Mouse (Mus musculus): ENCODE measurements around the gene Mok. TPM values are rescaled to one million over a fixed set of nuclear protein-coding genes. Genes with fewer than 3 reads are reported as not detected.
"Not testable (repeated sequence)": the region's sequence is repeated elsewhere in the genome, so short reads cannot be mapped to it uniquely, and the experiment has no call there.

Mok gene
- total RNA-seq (2017), result 0.25 and 0.31 TPM in 2 replicates

GRCm38 (mm10) chr12:110840348-110841198 lies at the start of gene Mok:
Gene Mok, minus strand, starts transcription at chr12:110840939.
- ATAC-seq (replicated peaks in 1 of 2; ENCODE audit: insufficient read depth in 1 of 2, low FRiP score in 2 of 2, low TSS enrichment in 1 of 2, low read depth in 1 of 2, poor library complexity in 2 of 2, severe bottlenecking in 2 of 2), result peak; percentile 55 to 65

GRCm38 (mm10) chr12:110889036-110890020 lies 48.6 kb upstream of the Mok start, which contains the start of the genes Cinp and Tecpr2:
Gene Cinp, minus strand, starts transcription at chr12:110889145.
Gene Tecpr2, plus strand, starts transcription at chr12:110889264.
- ATAC-seq (replicated peaks in 1 of 2; ENCODE audit: insufficient read depth in 1 of 2, low FRiP score in 2 of 2, low TSS enrichment in 1 of 2, low read depth in 1 of 2, poor library complexity in 2 of 2, severe bottlenecking in 2 of 2), result peak; percentile 96 to 98

GRCm38 (mm10) chr12:110888606-110889005 lies 47.9 kb upstream of the Mok start:
- peak in 1 of 2 experiments; percentile 17; a peak in 3 of 4 replicates for ATAC-seq (replicated peaks in 1 of 2; ENCODE audit: insufficient read depth in 1 of 2, low FRiP score in 2 of 2, low TSS enrichment in 1 of 2, low read depth in 1 of 2, poor library complexity in 2 of 2, severe bottlenecking in 2 of 2)

GRCm38 (mm10) chr12:110888106-110888505 lies 47.4 kb upstream of the Mok start:
- ATAC-seq (replicated peaks in 1 of 2; ENCODE audit: insufficient read depth in 1 of 2, low FRiP score in 2 of 2, low TSS enrichment in 1 of 2, low read depth in 1 of 2, poor library complexity in 2 of 2, severe bottlenecking in 2 of 2), result no peak; a peak in 1 of 4 replicates

GRCm38 (mm10) chr12:110885251-110885650 lies 44.5 kb upstream of the Mok start:
- ATAC-seq (replicated peaks in 1 of 2; ENCODE audit: insufficient read depth in 1 of 2, low FRiP score in 2 of 2, low TSS enrichment in 1 of 2, low read depth in 1 of 2, poor library complexity in 2 of 2, severe bottlenecking in 2 of 2), result no peak

GRCm38 (mm10) chr12:110882291-110882690 lies 41.6 kb upstream of the Mok start:
- no peak for ATAC-seq (replicated peaks in 1 of 2; ENCODE audit: insufficient read depth in 1 of 2, low FRiP score in 2 of 2, low TSS enrichment in 1 of 2, low read depth in 1 of 2, poor library complexity in 2 of 2, severe bottlenecking in 2 of 2)

- ATAC-seq (replicated peaks in 1 of 2; ENCODE audit: insufficient read depth in 1 of 2, low FRiP score in 2 of 2, low TSS enrichment in 1 of 2, low read depth in 1 of 2, poor library complexity in 2 of 2, severe bottlenecking in 2 of 2), result no peak
These were observed 34.6 kb upstream of the Mok start for GRCm38 (mm10) chr12:110875351-110875750.

- no peak for ATAC-seq (replicated peaks in 1 of 2; ENCODE audit: insufficient read depth in 1 of 2, low FRiP score in 2 of 2, low TSS enrichment in 1 of 2, low read depth in 1 of 2, poor library complexity in 2 of 2, severe bottlenecking in 2 of 2)
These were observed 30.5 kb upstream of the Mok start for GRCm38 (mm10) chr12:110871247-110871646.

GRCm38 (mm10) chr12:110870107-110870506 lies 29.4 kb upstream of the Mok start:
- no peak for ATAC-seq (replicated peaks in 1 of 2; ENCODE audit: insufficient read depth in 1 of 2, low FRiP score in 2 of 2, low TSS enrichment in 1 of 2, low read depth in 1 of 2, poor library complexity in 2 of 2, severe bottlenecking in 2 of 2)

GRCm38 (mm10) chr12:110865989-110866388 lies 25.2 kb upstream of the Mok start:
- ATAC-seq (replicated peaks in 1 of 2; ENCODE audit: insufficient read depth in 1 of 2, low FRiP score in 2 of 2, low TSS enrichment in 1 of 2, low read depth in 1 of 2, poor library complexity in 2 of 2, severe bottlenecking in 2 of 2), result no peak

- ATAC-seq (replicated peaks in 1 of 2; ENCODE audit: insufficient read depth in 1 of 2, low FRiP score in 2 of 2, low TSS enrichment in 1 of 2, low read depth in 1 of 2, poor library complexity in 2 of 2, severe bottlenecking in 2 of 2), result no peak
These were observed 24.8 kb upstream of the Mok start for GRCm38 (mm10) chr12:110865571-110865970.

- no peak for ATAC-seq (replicated peaks in 1 of 2; ENCODE audit: insufficient read depth in 1 of 2, low FRiP score in 2 of 2, low TSS enrichment in 1 of 2, low read depth in 1 of 2, poor library complexity in 2 of 2, severe bottlenecking in 2 of 2)
These were observed 23.3 kb upstream of the Mok start for GRCm38 (mm10) chr12:110864008-110864407.

GRCm38 (mm10) chr12:110861256-110861655 lies 20.5 kb upstream of the Mok start:
- no peak for ATAC-seq (replicated peaks in 1 of 2; ENCODE audit: insufficient read depth in 1 of 2, low FRiP score in 2 of 2, low TSS enrichment in 1 of 2, low read depth in 1 of 2, poor library complexity in 2 of 2, severe bottlenecking in 2 of 2)

- no peak for ATAC-seq (replicated peaks in 1 of 2; ENCODE audit: insufficient read depth in 1 of 2, low FRiP score in 2 of 2, low TSS enrichment in 1 of 2, low read depth in 1 of 2, poor library complexity in 2 of 2, severe bottlenecking in 2 of 2)
These were observed 19.6 kb upstream of the Mok start for GRCm38 (mm10) chr12:110860293-110860692.

- not testable (repeated sequence) for ATAC-seq (replicated peaks in 1 of 2; ENCODE audit: insufficient read depth in 1 of 2, low FRiP score in 2 of 2, low TSS enrichment in 1 of 2, low read depth in 1 of 2, poor library complexity in 2 of 2, severe bottlenecking in 2 of 2)
These were observed 17.9 kb upstream of the Mok start for GRCm38 (mm10) chr12:110858681-110859080.

GRCm38 (mm10) chr12:110857196-110857595 lies 16.5 kb upstream of the Mok start:
- peak; percentile 57 to 72; a peak in 3 of 4 replicates for ATAC-seq (replicated peaks in 1 of 2; ENCODE audit: insufficient read depth in 1 of 2, low FRiP score in 2 of 2, low TSS enrichment in 1 of 2, low read depth in 1 of 2, poor library complexity in 2 of 2, severe bottlenecking in 2 of 2)

- ATAC-seq (replicated peaks in 1 of 2; ENCODE audit: insufficient read depth in 1 of 2, low FRiP score in 2 of 2, low TSS enrichment in 1 of 2, low read depth in 1 of 2, poor library complexity in 2 of 2, severe bottlenecking in 2 of 2), result no peak
These were observed 14.3 kb upstream of the Mok start for GRCm38 (mm10) chr12:110854786-110855737.
